Mouse (Mus musculus) midbrain, embryonic 13.5 days (tissue): ENCODE data around the gene Igsf6. TPM values are rescaled to one million over a fixed set of nuclear protein-coding genes. Genes with fewer than 3 reads are reported as not detected.

ENCODE experiments used
- ATAC-seq: fragments of 200-750 bp; cut with Nextera tagmentation; 2 replicates; pipeline ENCODE4 v1.8.0; 2017; ENCODE audit warnings: mild to moderate bottlenecking, moderate TSS enrichment, moderate library complexity
- H3K27ac ChIP-seq: fragments of 300-500 bp; sonication (generic); 2 replicates; pipeline ENCODE4 v1.5.1; 2015; ENCODE audit warnings: inconsistent platforms, mild to moderate bottlenecking, moderate library complexity
- H3K27me3 ChIP-seq: fragments of 300-500 bp; sonication (generic); 2 replicates; pipeline ENCODE4 v1.6.1; 2015; ENCODE audit warnings: mild to moderate bottlenecking, inconsistent platforms
- H3K36me3 ChIP-seq: fragments of 300-500 bp; sonication (generic); 2 replicates; pipeline ENCODE4 v1.6.1; 2015; ENCODE audit warnings: mild to moderate bottlenecking, inconsistent platforms
- H3K4me1 ChIP-seq: fragments of 300-500 bp; sonication (generic); replicated peaks from 2 replicates; pipeline ENCODE4 v1.6.1; 2015; ENCODE audit warnings: inconsistent platforms
- H3K4me2 ChIP-seq: fragments of 300-500 bp; sonication (generic); replicated peaks from 2 replicates; pipeline ENCODE4 v1.6.1; 2015; ENCODE audit warnings: moderate library complexity, mild to moderate bottlenecking, inconsistent platforms
- H3K4me3 ChIP-seq: fragments of 300-500 bp; sonication (generic); replicated peaks from 2 replicates; pipeline ENCODE4 v1.5.1; 2015; ENCODE audit warnings: mild to moderate bottlenecking, inconsistent platforms
- H3K9ac ChIP-seq: fragments of 300-500 bp; sonication (generic); replicated peaks from 2 replicates; pipeline ENCODE4 v1.6.1; 2015; ENCODE audit warnings: mild to moderate bottlenecking, inconsistent platforms
- H3K9me3 ChIP-seq: fragments of 300-500 bp; sonication (generic); 2 replicates; pipeline ENCODE4 v1.6.1; 2016; ENCODE audit warnings: mild to moderate bottlenecking, inconsistent platforms
- WGBS: fragments of 180-500 bp; shearing (Covaris S2); methylation state at CpG from one replicate; pipeline ENCODE4 v1.1.7; 2015; 5-methylcytosine and 5-hydroxymethylcytosine counted together
- polyA plus RNA-seq: library from polyadenylated mRNA; unstranded; fragments of >200 nt; fragmentation: Nextera tagmentation; extraction: Ambion mirVana; gene quantifications from 2 replicates; pipeline ENCODE4 v1.2.1, GENCODE M21; 2015

Igsf6 gene
- 0.87 and 0.92 TPM in 2 replicates for polyA plus RNA-seq

- Histone ChIP-seq H3K9ac (no peak within 1 kb of the TSS), H3K4me3 (no peak within 1 kb of the TSS), H3K4me2 (no peak within 1 kb of the TSS), H3K9me3 (no peaks in the 10 kb centered on the region), H3K36me3 (peaks cover 54% of the 10 kb centered on the region), H3K4me1 (0 out of 2 replicates have a peak, but pooled peaks cover 3% of the 10 kb centered on the region), H3K27me3 (no peaks in the 10 kb centered on the region), H3K27ac (no peak within 1 kb of the TSS)
- WGBS = 72% methylated on average over 11 of the region's 11 CpGs
- no peak for ATAC-seq
These were observed at the start of gene Igsf6 for GRCm38 (mm10) chr7:121074281-121074680. Igsf6 (minus strand) TSS chr7:121074572.

- peak; percentile 94 for ATAC-seq
- Histone ChIP-seq H3K9ac (no peak overlapping the region), H3K9me3 (no peaks in the 10 kb centered on the region), H3K4me2 (no peak overlapping the region), H3K27me3 (no peaks in the 10 kb centered on the region), H3K4me3 (no peak overlapping the region), H3K4me1 (no peaks in the 10 kb centered on the region; the same call in 1 of the 2 replicates), H3K27ac (no peak overlapping the region), H3K36me3 (no peaks in the 10 kb centered on the region)
- WGBS = 11% methylated on average over 10 of the region's 10 CpGs
These were observed 45.9 kb upstream of the Igsf6 start for GRCm38 (mm10) chr7:121120143-121120818.

GRCm38 (mm10) chr7:121111762-121112161 lies 37.4 kb upstream of the Igsf6 start:
- H3K27ac ChIP-seq = no peak overlapping the region
- H3K9me3 ChIP-seq = no peaks in the 10 kb centered on the region
- H3K4me3 ChIP-seq = no peak overlapping the region
- no peak for ATAC-seq
- no peaks in the 10 kb centered on the region for H3K36me3 ChIP-seq
- H3K4me1 ChIP-seq = no peaks in the 10 kb centered on the region
- H3K4me2 ChIP-seq = no peak overlapping the region
- WGBS = 72% methylated on average over 3 of the region's 3 CpGs
- no peak overlapping the region for H3K9ac ChIP-seq
- H3K27me3 ChIP-seq = no peaks in the 10 kb centered on the region

GRCm38 (mm10) chr7:121111321-121111720 lies 36.9 kb upstream of the Igsf6 start:
- Histone ChIP-seq H3K4me3 (no peak overlapping the region), H3K4me1 (no peaks in the 10 kb centered on the region), H3K9ac (no peak overlapping the region), H3K27ac (no peak overlapping the region), H3K4me2 (no peak overlapping the region), H3K27me3 (no peaks in the 10 kb centered on the region), H3K9me3 (no peaks in the 10 kb centered on the region), H3K36me3 (no peaks in the 10 kb centered on the region)
- no peak for ATAC-seq
- WGBS = 55% methylated on average over 3 of the region's 3 CpGs

GRCm38 (mm10) chr7:121107851-121108250 lies 33.5 kb upstream of the Igsf6 start:
- Histone ChIP-seq H3K27me3 (no peaks in the 10 kb centered on the region), H3K4me3 (no peak overlapping the region), H3K27ac (no peak overlapping the region), H3K9ac (no peak overlapping the region), H3K9me3 (no peaks in the 10 kb centered on the region), H3K4me2 (no peak overlapping the region), H3K4me1 (no peaks in the 10 kb centered on the region), H3K36me3 (no peaks in the 10 kb centered on the region)
- 87% methylated on average over 3 of the region's 3 CpGs for WGBS
- ATAC-seq = no peak

- Histone ChIP-seq H3K27ac (no peak overlapping the region), H3K4me3 (no peak overlapping the region), H3K36me3 (no peaks in the 10 kb centered on the region), H3K27me3 (no peaks in the 10 kb centered on the region), H3K9me3 (no peaks in the 10 kb centered on the region), H3K4me2 (no peak overlapping the region), H3K4me1 (no peaks in the 10 kb centered on the region), H3K9ac (no peak overlapping the region)
- WGBS = 67% methylated on average over 10 of the region's 10 CpGs
- no peak for ATAC-seq
These were observed 24.4 kb upstream of the Igsf6 start for GRCm38 (mm10) chr7:121098614-121099389.

- Histone ChIP-seq H3K27me3 (no peaks in the 10 kb centered on the region), H3K9ac (no peak overlapping the region), H3K9me3 (no peaks in the 10 kb centered on the region), H3K36me3 (no peaks in the 10 kb centered on the region), H3K4me3 (no peak overlapping the region), H3K4me1 (no peaks in the 10 kb centered on the region), H3K4me2 (no peak overlapping the region), H3K27ac (no peak overlapping the region)
- WGBS = 72% methylated on average over 4 of the region's 4 CpGs
- ATAC-seq = 0 out of 2 replicates have a peak, but pooled peaks have one; percentile 14
These were observed 18.7 kb upstream of the Igsf6 start for GRCm38 (mm10) chr7:121093026-121093425.

- H3K9ac ChIP-seq = no peak overlapping the region
- H3K27ac ChIP-seq = no peak overlapping the region
- no peak for ATAC-seq
- H3K36me3 ChIP-seq = no peaks in the 10 kb centered on the region
- no peak overlapping the region for H3K4me2 ChIP-seq
- peaks cover 4% of the 10 kb centered on the region for H3K4me1 ChIP-seq
- H3K4me3 ChIP-seq = no peak overlapping the region
- WGBS = 90% methylated on average over 7 of the region's 7 CpGs
- no peaks in the 10 kb centered on the region for H3K9me3 ChIP-seq
- H3K27me3 ChIP-seq = no peaks in the 10 kb centered on the region
These were observed 16.4 kb upstream of the Igsf6 start for GRCm38 (mm10) chr7:121090748-121091147.

- no peak overlapping the region for H3K27ac ChIP-seq
- H3K9me3 ChIP-seq = no peaks in the 10 kb centered on the region
- WGBS = 76% methylated on average over 5 of the region's 5 CpGs
- H3K36me3 ChIP-seq = no peaks in the 10 kb centered on the region
- H3K4me2 ChIP-seq = no peak overlapping the region
- H3K4me3 ChIP-seq = no peak overlapping the region
- no peaks in the 10 kb centered on the region for H3K27me3 ChIP-seq
- H3K9ac ChIP-seq = no peak overlapping the region
- no peak for ATAC-seq
- peaks cover 13% of the 10 kb centered on the region for H3K4me1 ChIP-seq
These were observed 14.4 kb upstream of the Igsf6 start for GRCm38 (mm10) chr7:121088745-121089144.

- Histone ChIP-seq H3K9me3 (no peaks in the 10 kb centered on the region), H3K36me3 (peaks cover 6% of the 10 kb centered on the region; the same call in 1 of the 2 replicates), H3K4me1 (peaks cover 13% of the 10 kb centered on the region), H3K9ac (no peak overlapping the region), H3K27me3 (no peaks in the 10 kb centered on the region), H3K27ac (0 out of 2 replicates have a peak overlapping the region, but pooled peaks have one; percentile 7), H3K4me3 (no peak overlapping the region), H3K4me2 (no peak overlapping the region)
- 0 out of 2 replicates have a peak, but pooled peaks have one; percentile 40 for ATAC-seq
- WGBS = 24% methylated on average over 4 of the region's 4 CpGs
These were observed 11.1 kb upstream of the Igsf6 start for GRCm38 (mm10) chr7:121085500-121085899.

- Histone ChIP-seq H3K9me3 (no peaks in the 10 kb centered on the region), H3K9ac (no peak overlapping the region), H3K27ac (0 out of 2 replicates have a peak overlapping the region, but pooled peaks have one; percentile 7), H3K4me3 (no peak overlapping the region), H3K4me2 (no peak overlapping the region), H3K27me3 (no peaks in the 10 kb centered on the region), H3K36me3 (peaks cover 7% of the 10 kb centered on the region; the same call in 1 of the 2 replicates), H3K4me1 (peaks cover 13% of the 10 kb centered on the region)
- whole genome bisulfite sequencing = 68% methylated on average over 8 of the region's 8 CpGs
- no peak for ATAC-seq
These were observed 10.6 kb upstream of the Igsf6 start for GRCm38 (mm10) chr7:121084840-121085453.
